Mouse (Mus musculus): ENCODE measurements around the gene Gxylt1.
"Not testable (repeated sequence)": the region's sequence is repeated elsewhere in the genome, so short reads cannot be mapped to it uniquely, and the experiment has no call there.

The Gxylt1 gene

GRCm38 (mm10) chr15:93262818-93263217 lies 12.2 kb downstream of the Gxylt1 start:
- no peak for DNase-seq (ENCODE audit: low spot score)

- no peak for DNase-seq (ENCODE audit: low spot score)
These were observed 12.7 kb downstream of the Gxylt1 start for GRCm38 (mm10) chr15:93262274-93262673.

- no peak for DNase-seq (ENCODE audit: low spot score)
These were observed 15.0 kb downstream of the Gxylt1 start for GRCm38 (mm10) chr15:93259933-93260332.

- DNase-seq (ENCODE audit: low spot score): no peak
These were observed 19.7 kb downstream of the Gxylt1 start for GRCm38 (mm10) chr15:93255295-93255694.

GRCm38 (mm10) chr15:93253172-93253571 lies 21.8 kb downstream of the Gxylt1 start:
- no peak for DNase-seq (ENCODE audit: low spot score)

- DNase-seq (ENCODE audit: low spot score): no peak
These were observed 22.6 kb downstream of the Gxylt1 start for GRCm38 (mm10) chr15:93252396-93252795.

GRCm38 (mm10) chr15:93251553-93252250 lies 23.3 kb downstream of the Gxylt1 start:
- DNase-seq (ENCODE audit: low spot score): no peak

GRCm38 (mm10) chr15:93243202-93243601 lies 31.8 kb downstream of the Gxylt1 start:
- no peak for DNase-seq (ENCODE audit: low spot score)

GRCm38 (mm10) chr15:93236456-93236855 lies 38.5 kb downstream of the Gxylt1 start:
- not testable (repeated sequence) for DNase-seq (ENCODE audit: low spot score)

GRCm38 (mm10) chr15:93229028-93229427 lies 46.0 kb downstream of the Gxylt1 start:
- DNase-seq (ENCODE audit: low spot score): no peak

- DNase-seq (ENCODE audit: low spot score): no peak
These were observed 46.6 kb downstream of the Gxylt1 start for GRCm38 (mm10) chr15:93228375-93228774.

- no peak for DNase-seq (ENCODE audit: low spot score)
These were observed 47.3 kb downstream of the Gxylt1 start for GRCm38 (mm10) chr15:93227764-93228079.

- no peak for DNase-seq (ENCODE audit: low spot score)
These were observed 47.8 kb downstream of the Gxylt1 start for GRCm38 (mm10) chr15:93226930-93227763.

GRCm38 (mm10) chr15:93222475-93222874 lies 52.5 kb downstream of the Gxylt1 start:
- no peak for DNase-seq (ENCODE audit: low spot score)

GRCm38 (mm10) chr15:93212617-93213016 lies 62.4 kb downstream of the Gxylt1 start:
- no peak for DNase-seq (ENCODE audit: low spot score)

GRCm38 (mm10) chr15:93204861-93205260 lies 70.1 kb downstream of the Gxylt1 start:
- DNase-seq (ENCODE audit: low spot score): no peak

GRCm38 (mm10) chr15:93201956-93202355 lies 73.0 kb downstream of the Gxylt1 start:
- DNase-seq (ENCODE audit: low spot score): no peak

- DNase-seq (ENCODE audit: low spot score): no peak
These were observed 83.4 kb downstream of the Gxylt1 start for GRCm38 (mm10) chr15:93191387-93192145.
